Mouse (Mus musculus) heart, embryonic 13.5 days (tissue): ENCODE measurements around the gene Ccr6. TPM values are rescaled to one million over a fixed set of nuclear protein-coding genes. Genes with fewer than 3 reads are reported as not detected.

ENCODE experiments used
- ATAC-seq: fragments of 200-750 bp; cut with Nextera tagmentation; 2 replicates; pipeline ENCODE4 v1.8.0; 2017; ENCODE audit warnings: moderate TSS enrichment; ENCODE audit not compliant: insufficient number of reproducible peaks, low FRiP score, low TSS enrichment; ENCODE audit errors: extremely low read depth
- H3K27ac ChIP-seq: fragments of 300-500 bp; sonication (generic); replicated peaks from 2 replicates; pipeline ENCODE4 v1.5.1; 2015; ENCODE audit warnings: moderate library complexity, mild to moderate bottlenecking, inconsistent platforms
- H3K27me3 ChIP-seq: fragments of 300-500 bp; sonication (generic); replicated peaks from 2 replicates; pipeline ENCODE4 v1.6.1; 2015; ENCODE audit warnings: mild to moderate bottlenecking, inconsistent platforms
- H3K36me3 ChIP-seq: fragments of 300-500 bp; sonication (generic); 2 replicates; pipeline ENCODE4 v1.6.1; 2015; ENCODE audit warnings: mild to moderate bottlenecking, inconsistent platforms
- H3K4me1 ChIP-seq: fragments of 300-500 bp; sonication (generic); 2 replicates; pipeline ENCODE4 v1.6.1; 2015; ENCODE audit warnings: inconsistent platforms
- H3K4me2 ChIP-seq: fragments of 300-500 bp; sonication (generic); 2 replicates; pipeline ENCODE4 v1.6.1; 2015; ENCODE audit warnings: inconsistent platforms, mild to moderate bottlenecking, moderate library complexity
- H3K4me3 ChIP-seq: fragments of 300-500 bp; sonication (generic); 2 replicates; pipeline ENCODE4 v1.5.1; 2015; ENCODE audit warnings: moderate library complexity, mild to moderate bottlenecking, inconsistent platforms
- H3K9ac ChIP-seq: fragments of 300-500 bp; sonication (generic); 2 replicates; pipeline ENCODE4 v1.6.1; 2015; ENCODE audit warnings: inconsistent platforms, mild to moderate bottlenecking, moderate library complexity
- H3K9me3 ChIP-seq: fragments of 300-500 bp; sonication (generic); 2 replicates; pipeline ENCODE4 v1.6.1; 2016; ENCODE audit warnings: inconsistent platforms
- WGBS: fragments of 180-500 bp; shearing (Covaris S2); methylation state at CpG from one replicate; pipeline ENCODE4 v1.1.7; 2015; ENCODE audit warnings: mixed read lengths; 5-methylcytosine and 5-hydroxymethylcytosine counted together
- polyA plus RNA-seq: library from polyadenylated mRNA; unstranded; fragments of >200 nt; fragmentation: Nextera tagmentation; extraction: Ambion mirVana; gene quantifications from 2 replicates; pipeline ENCODE4 v1.2.1, GENCODE M21; 2015

Ccr6 gene
- polyA plus RNA-seq, 1 experiment from 2014 or later: not detected

DNA sequence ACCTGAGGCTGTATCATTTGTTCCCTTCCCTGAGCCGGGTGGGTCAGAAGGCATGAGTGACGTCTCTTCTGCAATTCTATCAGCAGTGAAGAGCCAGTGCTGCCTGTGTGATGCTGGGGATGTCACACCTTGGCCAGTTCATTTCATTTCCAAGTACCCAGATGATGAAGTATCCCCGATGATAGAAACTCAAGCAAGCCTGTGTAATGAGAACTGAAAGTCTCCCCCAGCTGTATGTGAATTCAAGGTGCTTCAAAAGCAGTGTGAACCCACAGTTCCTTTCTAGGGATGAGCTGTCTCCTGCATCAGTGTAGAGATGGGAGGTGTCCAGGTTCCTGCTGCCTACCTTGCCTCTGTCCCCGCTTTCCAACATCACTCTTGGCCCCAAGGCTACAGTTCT lies 1.3 kb upstream of the Ccr6 start:
- WGBS: 76% methylated on average over 4 of the region's 4 CpGs
- Histone ChIP-seq H3K4me1 (peaks cover 8% of the 10 kb centered on the region; the same call in 1 of the 2 replicates), H3K9ac (no peak overlapping the region), H3K27ac (no peak overlapping the region), H3K9me3 (no peaks in the 10 kb centered on the region), H3K27me3 (peaks cover 17% of the 10 kb centered on the region; the same call in 1 of the 2 replicates), H3K36me3 (no peaks in the 10 kb centered on the region), H3K4me2 (no peak overlapping the region), H3K4me3 (no peak overlapping the region)
- no peak for ATAC-seq

DNA sequence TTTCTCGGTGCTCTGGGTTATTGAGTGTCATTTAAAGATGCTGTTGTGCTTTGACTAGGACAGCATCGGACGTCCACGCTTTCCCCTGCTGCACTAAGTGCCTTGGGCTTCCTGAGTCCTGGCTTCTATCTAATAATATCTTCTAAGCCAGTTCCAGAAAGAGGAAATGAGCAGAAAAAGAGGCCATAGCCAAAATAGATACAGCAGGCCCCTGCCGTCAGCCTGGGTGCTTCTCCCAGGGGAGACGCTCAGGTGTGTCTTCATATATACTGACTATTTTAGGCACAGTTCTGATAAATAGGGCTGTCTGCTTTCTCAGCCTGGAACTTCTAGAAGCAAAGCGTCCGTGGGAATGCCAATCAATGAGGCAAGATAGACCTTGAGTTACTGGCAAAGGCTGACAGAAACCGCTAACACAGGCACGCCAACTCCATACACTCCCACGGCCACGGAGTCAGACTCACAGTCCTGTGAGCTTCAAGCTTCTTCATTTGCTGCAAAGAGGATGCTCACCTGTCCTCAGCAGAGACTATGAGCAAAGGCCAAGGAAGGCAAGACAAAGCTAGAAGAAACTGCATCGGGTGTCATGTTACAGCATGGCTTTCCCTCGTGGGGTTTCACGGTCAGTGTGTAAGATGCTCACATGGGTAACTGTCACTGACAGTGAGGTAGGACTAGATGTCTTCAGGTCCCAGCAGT lies 2.3 kb downstream of the Ccr6 start:
- H3K4me3 ChIP-seq: no peak overlapping the region
- no peak overlapping the region for H3K9ac ChIP-seq
- no peak overlapping the region for H3K4me2 ChIP-seq
- H3K36me3 ChIP-seq: no peaks in the 10 kb centered on the region
- WGBS: 63% methylated on average over 15 of the region's 15 CpGs
- H3K27me3 ChIP-seq: peaks cover 31% of the 10 kb centered on the region
- H3K27ac ChIP-seq: no peak overlapping the region
- no peak for ATAC-seq
- no peaks in the 10 kb centered on the region for H3K9me3 ChIP-seq
- no peaks in the 10 kb centered on the region for H3K4me1 ChIP-seq

DNA sequence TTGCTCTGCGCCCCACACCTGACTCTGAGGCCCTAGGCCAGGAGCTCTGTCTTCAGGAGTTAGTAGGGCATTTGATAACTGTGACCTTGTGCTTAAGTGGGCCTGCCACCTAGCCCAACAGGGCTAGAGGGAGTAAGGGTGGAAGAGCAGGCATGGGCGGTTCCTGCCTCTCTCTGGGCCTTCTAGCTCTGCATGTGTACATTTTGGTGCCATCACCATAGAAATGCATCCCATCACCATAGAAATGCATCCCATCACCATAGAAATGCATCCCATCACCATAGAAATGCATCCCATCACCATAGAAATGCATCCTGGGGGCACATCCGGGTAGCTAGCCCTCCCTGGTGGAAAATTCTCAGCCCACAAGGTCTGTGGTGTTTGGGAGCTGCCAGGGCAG lies 3.7 kb downstream of the Ccr6 start:
- no peak overlapping the region for H3K4me3 ChIP-seq
- peaks cover 38% of the 10 kb centered on the region for H3K27me3 ChIP-seq
- no peaks in the 10 kb centered on the region for H3K4me1 ChIP-seq
- no peaks in the 10 kb centered on the region for H3K36me3 ChIP-seq
- 67% methylated on average over 3 of the region's 3 CpGs for WGBS
- no peak overlapping the region for H3K4me2 ChIP-seq
- no peak overlapping the region for H3K9ac ChIP-seq
- ATAC-seq: no peak
- no peaks in the 10 kb centered on the region for H3K9me3 ChIP-seq
- H3K27ac ChIP-seq: no peak overlapping the region

DNA sequence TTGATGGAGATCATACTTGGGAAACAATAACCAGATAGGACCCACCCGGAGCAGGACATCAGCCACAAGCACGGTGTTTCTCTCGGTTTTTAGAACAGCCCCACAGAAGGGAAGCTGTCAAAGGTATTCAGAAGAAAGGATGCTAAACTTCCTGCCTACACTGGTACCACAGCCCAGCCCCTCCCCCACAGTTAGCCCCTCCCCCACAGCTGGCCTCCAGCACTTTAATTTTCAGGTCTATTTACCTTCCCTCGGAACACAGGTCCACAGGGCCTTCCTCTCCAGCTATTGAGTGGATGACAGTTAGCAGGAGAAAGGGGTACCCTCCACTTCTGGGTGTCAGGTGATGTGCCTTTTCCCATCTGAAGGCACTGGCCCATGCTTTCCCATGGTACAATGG lies 4.7 kb downstream of the Ccr6 start:
- no peaks in the 10 kb centered on the region for H3K9me3 ChIP-seq
- H3K27me3 ChIP-seq: peaks cover 38% of the 10 kb centered on the region
- H3K4me2 ChIP-seq: no peak overlapping the region
- no peak overlapping the region for H3K9ac ChIP-seq
- no peak for ATAC-seq
- H3K4me1 ChIP-seq: no peaks in the 10 kb centered on the region
- H3K4me3 ChIP-seq: no peak overlapping the region
- 45% methylated on average over 4 of the region's 4 CpGs for WGBS
- H3K27ac ChIP-seq: no peak overlapping the region
- no peaks in the 10 kb centered on the region for H3K36me3 ChIP-seq

DNA sequence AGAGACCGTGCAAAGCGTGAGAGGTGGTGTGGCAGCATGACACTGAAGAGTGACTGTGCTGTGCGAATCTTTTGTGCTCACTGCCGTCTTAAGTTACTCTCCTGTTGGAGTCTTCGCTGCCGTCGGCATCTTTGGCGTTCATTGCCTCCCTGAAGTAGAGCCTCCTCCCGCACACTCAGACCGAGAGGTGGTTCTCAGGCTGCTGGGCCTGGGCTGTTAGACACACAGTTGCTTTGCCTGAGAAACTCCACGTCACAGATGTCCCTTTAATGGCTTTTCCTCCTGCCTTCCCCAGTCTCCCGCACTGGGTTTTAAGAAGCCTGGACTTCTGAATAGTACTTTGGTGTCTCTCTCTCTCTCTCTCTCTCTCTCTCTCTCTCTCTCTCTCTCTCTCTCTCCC lies 5.8 kb downstream of the Ccr6 start:
- H3K9ac ChIP-seq: no peak overlapping the region
- peaks cover 30% of the 10 kb centered on the region for H3K27me3 ChIP-seq
- no peak overlapping the region for H3K4me2 ChIP-seq
- no peak overlapping the region for H3K27ac ChIP-seq
- ATAC-seq: no peak
- H3K4me1 ChIP-seq: no peaks in the 10 kb centered on the region
- WGBS: 71% methylated on average over 12 of the region's 12 CpGs
- no peaks in the 10 kb centered on the region for H3K36me3 ChIP-seq
- H3K9me3 ChIP-seq: no peaks in the 10 kb centered on the region
- no peak overlapping the region for H3K4me3 ChIP-seq

GRCm38 (mm10) chr17:8242186-8242585 lies 6.3 kb downstream of the Ccr6 start:
- H3K4me3 ChIP-seq: no peak overlapping the region
- H3K9me3 ChIP-seq: no peaks in the 10 kb centered on the region
- WGBS: 84% methylated on average over 11 of the region's 11 CpGs
- no peak for ATAC-seq
- H3K27ac ChIP-seq: no peak overlapping the region
- H3K27me3 ChIP-seq: peaks cover 33% of the 10 kb centered on the region
- H3K4me1 ChIP-seq: no peaks in the 10 kb centered on the region
- no peaks in the 10 kb centered on the region for H3K36me3 ChIP-seq
- H3K4me2 ChIP-seq: no peak overlapping the region
- H3K9ac ChIP-seq: no peak overlapping the region

GRCm38 (mm10) chr17:8244124-8244523 lies 8.3 kb downstream of the Ccr6 start:
- H3K36me3 ChIP-seq: no peaks in the 10 kb centered on the region
- ATAC-seq: no peak
- H3K9me3 ChIP-seq: no peaks in the 10 kb centered on the region
- H3K4me1 ChIP-seq: no peaks in the 10 kb centered on the region
- no peak overlapping the region for H3K4me2 ChIP-seq
- H3K27me3 ChIP-seq: peaks cover 34% of the 10 kb centered on the region
- H3K4me3 ChIP-seq: no peak overlapping the region
- no peak overlapping the region for H3K9ac ChIP-seq
- no peak overlapping the region for H3K27ac ChIP-seq
- WGBS: 67% methylated on average over 2 of the region's 2 CpGs

DNA sequence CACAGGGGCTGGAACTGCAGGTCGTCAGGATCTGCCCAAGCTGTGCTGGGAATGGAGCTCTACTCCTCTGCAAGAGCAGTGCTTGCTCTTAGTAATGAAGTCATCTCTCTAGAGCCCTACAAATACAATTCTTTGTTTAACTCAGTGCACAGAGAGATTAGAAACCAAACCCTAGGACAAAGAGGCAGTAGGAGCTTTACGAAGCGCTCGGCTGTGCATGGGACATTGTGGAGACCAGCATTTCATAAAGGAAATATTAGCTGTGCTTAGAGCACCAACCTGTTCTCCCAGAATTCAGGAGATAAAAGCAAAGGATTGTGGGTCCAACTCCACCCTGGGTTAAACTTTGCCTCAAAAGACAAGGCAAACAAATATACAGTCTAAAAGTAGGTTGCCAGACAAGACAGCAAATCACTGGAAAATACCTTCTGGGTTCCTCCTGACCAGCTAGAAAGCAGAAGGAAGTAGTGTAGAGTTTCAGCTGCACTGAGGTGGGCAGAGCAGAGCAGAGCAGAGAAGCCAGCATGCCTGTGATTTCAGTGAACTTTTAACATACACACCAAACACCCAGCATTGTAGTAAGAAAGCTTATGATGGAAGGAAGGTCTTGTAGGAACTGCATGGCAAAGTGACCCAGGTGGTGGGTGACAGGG lies 10.4 kb downstream of the Ccr6 start:
- peaks cover 47% of the 10 kb centered on the region for H3K27me3 ChIP-seq
- no peaks in the 10 kb centered on the region for H3K9me3 ChIP-seq
- H3K4me2 ChIP-seq: no peak overlapping the region
- H3K36me3 ChIP-seq: no peaks in the 10 kb centered on the region
- H3K9ac ChIP-seq: no peak overlapping the region
- no peak overlapping the region for H3K4me3 ChIP-seq
- H3K27ac ChIP-seq: no peak overlapping the region
- H3K4me1 ChIP-seq: no peaks in the 10 kb centered on the region
- WGBS: 75% methylated on average over 4 of the region's 4 CpGs
- no peak for ATAC-seq

GRCm38 (mm10) chr17:8251704-8252103 lies 15.9 kb downstream of the Ccr6 start:
- no peaks in the 10 kb centered on the region for H3K9me3 ChIP-seq
- H3K27me3 ChIP-seq: peaks cover 50% of the 10 kb centered on the region
- H3K27ac ChIP-seq: no peak overlapping the region
- H3K4me3 ChIP-seq: no peak overlapping the region
- WGBS: 82% methylated on average over 7 of the region's 7 CpGs
- no peak overlapping the region for H3K4me2 ChIP-seq
- H3K36me3 ChIP-seq: no peaks in the 10 kb centered on the region
- no peak for ATAC-seq
- H3K9ac ChIP-seq: no peak overlapping the region
- H3K4me1 ChIP-seq: no peaks in the 10 kb centered on the region

GRCm38 (mm10) chr17:8254268-8254667 lies 18.4 kb downstream of the Ccr6 start:
- no peaks in the 10 kb centered on the region for H3K4me1 ChIP-seq
- no peak overlapping the region for H3K27ac ChIP-seq
- no peak for ATAC-seq
- no peak overlapping the region for H3K4me2 ChIP-seq
- H3K27me3 ChIP-seq: peaks cover 41% of the 10 kb centered on the region
- no peaks in the 10 kb centered on the region for H3K9me3 ChIP-seq
- no peaks in the 10 kb centered on the region for H3K36me3 ChIP-seq
- no peak overlapping the region for H3K9ac ChIP-seq
- H3K4me3 ChIP-seq: no peak overlapping the region

- Histone ChIP-seq H3K4me2 (no peak overlapping the region), H3K4me1 (no peaks in the 10 kb centered on the region), H3K36me3 (no peaks in the 10 kb centered on the region), H3K4me3 (no peak overlapping the region), H3K27me3 (peaks cover 35% of the 10 kb centered on the region), H3K27ac (no peak overlapping the region), H3K9me3 (no peaks in the 10 kb centered on the region), H3K9ac (no peak overlapping the region)
- ATAC-seq: no peak
- WGBS: 56% methylated on average over 3 of the region's 3 CpGs
These were observed 19.1 kb downstream of the Ccr6 start for GRCm38 (mm10) chr17:8254914-8255313.

DNA sequence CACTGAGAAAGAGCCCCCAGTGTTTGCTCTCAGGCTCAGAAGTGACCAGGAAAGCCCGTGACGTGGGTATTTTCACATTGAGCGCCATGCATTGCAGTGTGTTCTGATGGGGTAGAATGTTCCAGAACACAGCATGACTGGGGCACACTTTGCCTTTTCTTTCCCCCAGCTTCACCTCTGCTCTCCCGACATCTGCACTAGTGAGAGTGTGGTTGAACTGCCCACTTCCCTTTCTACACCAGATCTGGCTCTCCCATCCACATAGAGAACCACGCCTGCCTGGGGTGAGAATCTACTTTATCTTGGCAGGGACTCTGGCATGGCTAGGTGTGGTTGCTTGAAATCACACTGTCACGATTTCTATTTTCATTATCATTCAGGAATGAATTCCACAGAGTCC lies 19.7 kb downstream of the Ccr6 start:
- 65% methylated on average over 6 of the region's 6 CpGs for WGBS
- Histone ChIP-seq H3K4me2 (no peak overlapping the region), H3K9me3 (no peaks in the 10 kb centered on the region), H3K27me3 (peaks cover 31% of the 10 kb centered on the region), H3K4me3 (no peak overlapping the region), H3K27ac (no peak overlapping the region), H3K9ac (no peak overlapping the region), H3K4me1 (no peaks in the 10 kb centered on the region), H3K36me3 (no peaks in the 10 kb centered on the region)
- no peak for ATAC-seq
